Mouse (Mus musculus): ENCODE data around the gene Asic5. TPM values are rescaled to one million over a fixed set of nuclear protein-coding genes. Genes with fewer than 3 reads are reported as not detected.

Gene Asic5
- polyA plus RNA-seq, 1 experiment, result not detected

Other genes starting within 250 kb of the Asic5 start
- gene Ctso, start 49.7 kb upstream of the Asic5 start, polyA plus RNA-seq (2012; rRNA removed), result 29.9 and 34.2 TPM in 2 replicates
- gene Tdo2, start 6.1 kb upstream of the Asic5 start, polyA plus RNA-seq (2012; rRNA removed), result 0.04 and 0.40 TPM in 2 replicates
- gene Gucy1b1, start 92.4 kb downstream of the Asic5 start, polyA plus RNA-seq (2012; rRNA removed), result 11.2 TPM in 2 replicates
- 13.7 and 18.5 TPM in 2 replicates for gene Gucy1a1, start 163.5 kb downstream of the Asic5 start, polyA plus RNA-seq (2012; rRNA removed)